Mouse (Mus musculus) heart, postnatal 0 days (tissue): ENCODE results near the gene Tnfsf11. TPM values are rescaled to one million over a fixed set of nuclear protein-coding genes. Genes with fewer than 3 reads are reported as not detected.

Experiments used
- ATAC-seq: fragments of 200-750 bp; cut with Nextera tagmentation; 2 replicates; pipeline ENCODE4 v1.8.0; 2017; ENCODE audit warnings: low read depth, moderate number of reproducible peaks, moderate library complexity; ENCODE audit not compliant: insufficient read depth
- DNase-seq: peaks from one replicate; pipeline ENCODE4 v3.0.0-alpha.2; 2016; ENCODE audit warnings: low spot score
- H3K27ac ChIP-seq: fragments of 300-500 bp; sonication (generic); 2 replicates; pipeline ENCODE4 v1.5.1; 2014; ENCODE audit warnings: low read depth, mild to moderate bottlenecking
- H3K27me3 ChIP-seq: fragments of 300-500 bp; sonication (generic); 2 replicates; pipeline ENCODE4 v1.6.1; 2014; ENCODE audit warnings: low read length, mixed read lengths; ENCODE audit not compliant: control insufficient read depth, insufficient read depth
- H3K36me3 ChIP-seq: fragments of 300-500 bp; sonication (generic); replicated peaks from 2 replicates; pipeline ENCODE4 v1.6.1; 2014; ENCODE audit warnings: low read length, mixed read lengths; ENCODE audit not compliant: control insufficient read depth, insufficient read depth
- H3K4me1 ChIP-seq: fragments of 300-500 bp; sonication (generic); 2 replicates; pipeline ENCODE4 v1.6.1; 2014; ENCODE audit warnings: antibody characterized with exemption; ENCODE audit not compliant: control insufficient read depth, insufficient read depth
- H3K4me2 ChIP-seq: fragments of 300-500 bp; sonication (generic); 2 replicates; pipeline ENCODE4 v1.6.1; 2014; ENCODE audit warnings: low read depth, mild to moderate bottlenecking, low read length, moderate library complexity
- H3K4me3 ChIP-seq: fragments of 300-500 bp; sonication (generic); 2 replicates; pipeline ENCODE4 v1.5.1; 2014; ENCODE audit warnings: low read depth, low read length
- H3K9ac ChIP-seq: fragments of 300-500 bp; sonication (generic); replicated peaks from 2 replicates; pipeline ENCODE4 v1.6.1; 2014; ENCODE audit warnings: low read depth, low read length, mixed read lengths
- H3K9me3 ChIP-seq: fragments of 300-500 bp; sonication (generic); replicated peaks from 2 replicates; pipeline ENCODE4 v1.6.1; 2016; ENCODE audit warnings: low read length; ENCODE audit not compliant: control insufficient read depth
- CTCF ChIP-seq: IDR thresholded peaks from 2 replicates; pipeline ENCODE4 v1.5.1; 2016; ENCODE audit warnings: antibody characterized with exemption, control low read depth, low read depth
- EP300 ChIP-seq: IDR thresholded peaks from 2 replicates; pipeline ENCODE4 v1.6.1; 2016; ENCODE audit warnings: antibody characterized with exemption, low read depth
- WGBS: fragments of 180-500 bp; shearing (Covaris S2); extraction: QIAGEN DNeasy Blood & Tissue Kit; methylation state at CpG from one replicate; pipeline ENCODE4 v1.1.7; 2014; 5-methylcytosine and 5-hydroxymethylcytosine counted together
- polyA plus RNA-seq: library from polyadenylated mRNA; unstranded; fragments of >200 nt; fragmentation: Nextera tagmentation; extraction: Ambion mirVana; gene quantifications from 2 replicates; pipeline ENCODE4 v1.2.1, GENCODE M21; 2015
- total RNA-seq: library from RNA; depleted of rRNA; stranded (reverse); fragments of >200 nt; gene quantifications from 2 replicates; pipeline ENCODE4 v1.2.3, GENCODE M21; 2014; ENCODE audit warnings: low replicate concordance

Gene Tnfsf11
- total and polyA plus RNA-seq, 2 experiments from 2014 or later: 0.05 TPM; not detected in 1

DNA sequence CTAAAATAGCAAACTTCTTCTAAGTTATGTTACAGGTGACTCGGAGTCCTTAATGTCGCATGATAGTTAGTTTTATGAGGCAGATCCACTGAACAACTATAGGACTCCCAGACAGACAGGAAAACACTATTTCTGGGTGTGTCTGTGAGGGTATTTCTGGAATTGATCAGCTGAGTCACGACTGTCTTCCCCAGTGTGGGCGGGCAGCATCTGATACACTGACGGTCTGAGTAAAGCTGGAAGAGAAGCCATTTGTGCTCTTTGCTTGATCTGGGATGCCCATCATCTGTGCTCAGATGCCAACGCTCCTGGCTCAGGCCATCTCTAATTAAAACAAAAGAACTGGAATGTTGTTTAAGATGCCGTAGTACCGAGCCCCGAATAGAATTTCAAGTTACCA is 33.7 kb downstream of the Tnfsf11 start:
- WGBS: 78% methylated on average over 9 of the region's 9 CpGs
- Histone ChIP-seq H3K4me2 (no peak overlapping the region), H3K36me3 (no peaks in the 10 kb centered on the region), H3K9ac (no peak overlapping the region), H3K27me3 (no peaks in the 10 kb centered on the region), H3K4me1 (no peaks in the 10 kb centered on the region), H3K9me3 (no peaks in the 10 kb centered on the region), H3K27ac (no peak overlapping the region), H3K4me3 (no peak overlapping the region)
- ATAC-seq: no peak
- TF ChIP-seq CTCF: no peak
- no peak for TF ChIP-seq EP300
- no peak for DNase-seq

DNA sequence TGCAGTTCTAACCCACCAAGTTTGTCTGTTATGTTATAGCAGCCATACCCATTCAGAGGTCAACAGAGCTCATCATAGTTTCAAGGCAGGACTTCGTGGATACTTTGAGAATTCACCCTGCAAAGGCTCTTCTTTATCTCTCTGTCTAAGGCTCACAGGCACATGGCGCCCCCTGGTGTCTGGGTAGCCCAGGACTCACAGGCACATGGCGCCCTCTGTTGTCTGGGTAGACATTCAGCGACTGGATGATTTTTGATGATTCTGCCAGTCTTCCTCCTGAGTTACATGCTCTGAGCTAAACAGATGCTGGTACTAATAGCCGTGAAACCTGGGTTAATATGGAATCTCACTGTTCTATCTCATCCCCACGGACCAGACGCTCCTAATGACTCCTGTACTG is 34.3 kb downstream of the Tnfsf11 start:
- Histone ChIP-seq H3K4me3 (no peak overlapping the region), H3K9ac (no peak overlapping the region), H3K4me2 (no peak overlapping the region), H3K27me3 (no peaks in the 10 kb centered on the region), H3K36me3 (no peaks in the 10 kb centered on the region), H3K9me3 (no peaks in the 10 kb centered on the region), H3K27ac (no peak overlapping the region), H3K4me1 (no peaks in the 10 kb centered on the region)
- ATAC-seq (no peak), DNase-seq (peak; percentile 18)
- WGBS: 72% methylated on average over 7 of the region's 7 CpGs
- TF ChIP-seq EP300 (no peak), CTCF (peak; percentile 84)

DNA sequence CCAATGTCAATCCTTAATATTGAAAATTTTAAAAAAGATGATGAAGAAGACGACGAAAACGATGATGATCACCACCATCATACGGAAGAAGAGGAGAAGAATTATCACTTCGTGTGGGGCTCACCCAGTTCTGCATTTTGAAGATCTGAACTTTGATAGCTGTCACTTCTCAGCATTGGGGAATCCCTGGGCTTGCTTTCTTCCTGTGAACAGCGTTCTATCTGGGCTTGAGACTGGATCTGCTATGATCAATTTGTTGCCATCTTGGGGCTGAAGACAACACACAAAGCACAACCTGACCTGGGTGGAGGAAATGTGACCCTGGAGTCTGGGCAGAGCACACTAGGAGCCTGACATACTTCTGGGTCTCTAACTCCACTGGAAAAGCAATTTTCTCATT is 43.0 kb downstream of the Tnfsf11 start:
- Histone ChIP-seq H3K4me3 (no peak overlapping the region), H3K4me2 (no peak overlapping the region), H3K9ac (no peak overlapping the region), H3K27ac (no peak overlapping the region), H3K9me3 (no peaks in the 10 kb centered on the region), H3K36me3 (no peaks in the 10 kb centered on the region), H3K4me1 (peaks cover 4% of the 10 kb centered on the region; the same call in 1 of the 2 replicates), H3K27me3 (no peaks in the 10 kb centered on the region)
- TF ChIP-seq EP300: no peak
- TF ChIP-seq CTCF: no peak
- DNase-seq (no peak), ATAC-seq (no peak)
- WGBS: 84% methylated on average over 6 of the region's 6 CpGs

DNA sequence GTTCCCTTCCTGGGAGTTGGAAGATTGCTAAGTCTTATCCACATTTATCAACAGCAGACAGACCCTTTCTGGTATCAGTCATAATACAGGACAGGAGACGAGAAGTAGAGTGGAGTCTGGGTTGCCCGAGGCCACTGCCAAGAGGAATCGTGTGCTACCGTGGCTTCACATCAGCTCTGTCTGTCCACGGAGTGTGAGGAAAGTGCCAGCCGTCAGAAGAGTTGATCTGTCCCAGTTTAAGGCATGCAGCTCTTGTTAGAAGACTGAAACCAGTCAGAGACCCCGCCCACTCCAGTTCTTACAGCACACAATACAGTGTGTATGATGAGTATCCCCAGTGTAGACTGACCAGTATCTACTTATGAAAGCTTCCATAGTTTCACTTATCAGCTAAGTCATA is 45.2 kb downstream of the Tnfsf11 start:
- H3K4me1 ChIP-seq: peaks cover 4% of the 10 kb centered on the region; the same call in 1 of the 2 replicates
- no peak overlapping the region for H3K4me2 ChIP-seq
- H3K9me3 ChIP-seq: no peaks in the 10 kb centered on the region
- 63% methylated on average over 7 of the region's 7 CpGs for WGBS
- no peaks in the 10 kb centered on the region for H3K27me3 ChIP-seq
- ATAC-seq (no peak), DNase-seq (no peak)
- no peaks in the 10 kb centered on the region for H3K36me3 ChIP-seq
- H3K9ac ChIP-seq: no peak overlapping the region
- TF ChIP-seq EP300: no peak
- TF ChIP-seq CTCF: no peak
- no peak overlapping the region for H3K4me3 ChIP-seq
- H3K27ac ChIP-seq: no peak overlapping the region

DNA sequence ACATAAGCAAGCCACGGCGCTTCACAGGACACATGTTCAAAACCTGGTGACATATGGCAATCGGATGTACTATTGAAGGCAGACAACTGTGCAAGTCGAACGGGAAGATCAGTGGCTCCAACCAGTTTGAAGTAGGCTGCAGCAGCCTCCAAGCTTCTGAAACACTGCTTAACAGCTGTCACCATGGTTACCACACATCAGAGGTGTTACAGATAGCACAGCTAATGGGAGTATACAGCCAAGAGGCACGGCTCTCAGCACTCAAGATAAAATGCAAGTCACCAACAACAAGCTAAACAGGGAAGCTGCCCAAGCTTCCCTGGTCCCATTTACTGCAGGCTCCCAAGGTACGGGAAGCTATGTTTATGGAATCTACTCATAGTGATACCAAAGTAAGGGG is 46.6 kb downstream of the Tnfsf11 start:
- Histone ChIP-seq H3K36me3 (no peaks in the 10 kb centered on the region), H3K27me3 (no peaks in the 10 kb centered on the region), H3K9me3 (no peaks in the 10 kb centered on the region), H3K4me2 (no peak overlapping the region), H3K4me3 (no peak overlapping the region), H3K27ac (no peak overlapping the region), H3K9ac (no peak overlapping the region), H3K4me1 (peaks cover 4% of the 10 kb centered on the region; the same call in 1 of the 2 replicates)
- ATAC-seq (peak; percentile 82), DNase-seq (peak; percentile 58)
- WGBS: 37% methylated on average over 7 of the region's 7 CpGs
- no peak for TF ChIP-seq CTCF
- no peak for TF ChIP-seq EP300

DNA sequence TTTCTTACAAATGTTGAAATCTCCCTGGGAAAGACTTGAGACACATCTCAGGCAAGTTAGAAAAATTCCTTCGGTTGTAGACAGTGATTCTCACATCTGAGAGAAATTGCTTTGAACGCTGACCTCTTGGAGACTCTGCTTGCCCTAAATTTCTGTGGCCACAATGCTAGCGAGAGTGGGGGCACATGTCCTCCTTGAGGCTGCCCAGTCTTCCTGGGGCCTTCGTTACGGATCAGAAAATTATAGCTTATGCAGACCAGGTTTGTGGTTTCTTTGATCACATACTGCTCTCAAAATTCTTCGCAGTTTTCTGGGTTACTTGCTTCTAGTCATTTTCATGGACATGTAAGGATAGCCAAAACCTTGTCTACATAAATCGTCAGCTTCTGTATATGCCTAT is 53.8 kb downstream of the Tnfsf11 start:
- H3K36me3 ChIP-seq: no peaks in the 10 kb centered on the region
- H3K27ac ChIP-seq: no peak overlapping the region
- H3K9ac ChIP-seq: no peak overlapping the region
- DNase-seq (no peak), ATAC-seq (no peak)
- no peak overlapping the region for H3K4me2 ChIP-seq
- TF ChIP-seq CTCF (no peak), EP300 (no peak)
- no peaks in the 10 kb centered on the region for H3K27me3 ChIP-seq
- H3K9me3 ChIP-seq: no peaks in the 10 kb centered on the region
- WGBS: 76% methylated on average over 7 of the region's 7 CpGs
- no peaks in the 10 kb centered on the region for H3K4me1 ChIP-seq
- no peak overlapping the region for H3K4me3 ChIP-seq
